Mouse (Mus musculus): ENCODE data around the gene Capn1.

DNA sequence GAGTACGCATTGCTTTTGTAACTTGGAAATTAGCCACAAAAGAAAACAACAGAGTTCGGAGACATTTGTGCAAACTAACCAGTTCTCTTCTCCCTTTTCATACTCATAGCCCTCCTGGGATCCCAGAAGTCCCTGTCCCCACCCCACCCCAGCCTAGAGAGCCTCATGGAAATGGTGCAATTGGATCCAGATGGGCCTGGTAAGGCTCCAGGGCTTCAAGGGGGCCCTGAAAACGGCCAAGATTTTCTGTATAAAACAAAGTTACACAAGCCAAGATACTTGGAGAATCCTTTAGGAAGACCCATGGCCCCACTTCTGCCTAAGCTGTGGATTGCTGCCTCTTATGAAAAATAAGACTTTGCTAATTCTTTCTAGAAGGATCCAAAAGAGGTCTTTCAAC, 38.0 kb downstream of the Capn1 start:
- TF ChIP-seq MYOD1 (IDR thresholded peaks at IDR 0.05; ENCODE audit: control insufficient read depth in 1 of 3, insufficient read length in 2 of 3, low read depth in 2 of 3) (no peak), MYOG (IDR thresholded peaks at IDR 0.05; ENCODE audit: control insufficient read depth in 1 of 3, insufficient read depth in 1 of 3, insufficient read length in 2 of 3, low read depth in 2 of 3) (no peak), E2F4 (IDR thresholded peaks at IDR 0.05; ENCODE audit: insufficient read depth) (no peak), POLR2A (IDR thresholded peaks at IDR 0.05; ENCODE audit: insufficient read length, low read depth) (no peak), MAX (IDR thresholded peaks at IDR 0.05; ENCODE audit: low read depth) (no peak), TCF12 (IDR thresholded peaks at IDR 0.05; ENCODE audit: insufficient read depth, poor library complexity, severe bottlenecking) (no peak), POLR2AphosphoS2 (IDR thresholded peaks at IDR 0.05; ENCODE audit: insufficient read length, low read depth) (no peak), USF1 (IDR thresholded peaks at IDR 0.05; ENCODE audit: low read depth) (no peak), CEBPB (IDR thresholded peaks at IDR 0.05; ENCODE audit: insufficient read depth, poor library complexity, severe bottlenecking) (no peak)

Measured in myocyte (in vitro differentiated cells).